Mouse (Mus musculus): ENCODE data around the gene Mb21d2.

The Mb21d2 gene

DNA sequence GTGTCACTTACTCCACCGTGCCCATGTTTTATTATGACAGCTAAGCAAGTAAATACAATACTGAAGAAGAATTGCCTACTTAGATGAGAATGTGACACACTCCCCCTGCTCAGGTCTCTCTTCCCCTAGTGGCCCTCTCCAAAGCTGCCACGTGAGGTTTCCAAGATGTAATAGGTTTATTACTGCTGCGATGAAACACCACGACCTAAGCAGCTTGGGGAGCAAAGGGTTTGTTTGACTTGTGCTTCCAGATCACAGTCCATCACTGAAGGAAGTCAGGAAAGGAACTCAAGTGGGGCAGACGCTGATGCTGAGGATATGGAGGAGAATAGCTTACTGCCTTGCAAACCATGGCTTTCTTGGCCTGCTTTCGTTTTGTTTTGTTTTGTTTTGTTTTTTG is 65.9 kb downstream of the Mb21d2 start:
- no peak for DNase-seq (ENCODE audit: low read depth, low spot score)

GRCm38 (mm10) chr16:28862093-28862492 is 67.4 kb downstream of the Mb21d2 start:
- DNase-seq (ENCODE audit: low read depth, low spot score) = no peak

DNA sequence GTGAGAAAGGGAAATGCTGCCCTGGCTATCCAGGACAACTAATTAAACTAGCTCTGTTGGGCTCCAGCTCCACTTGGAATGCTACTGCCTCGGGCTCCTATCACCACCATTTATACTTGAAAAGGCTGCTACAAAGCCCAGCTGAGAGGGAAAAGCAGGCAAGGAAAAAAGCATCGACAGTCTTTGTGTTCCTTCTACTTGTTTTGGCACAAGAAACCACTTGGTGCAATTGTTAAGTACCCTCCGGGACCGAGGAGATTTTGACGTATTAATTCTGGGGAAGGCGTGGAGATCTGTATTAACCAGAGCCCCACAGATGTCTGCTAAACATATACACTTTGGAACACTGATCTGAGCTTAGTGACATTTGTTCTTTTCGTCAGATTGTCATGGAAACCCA is 69.8 kb downstream of the Mb21d2 start:
- no peak for DNase-seq (ENCODE audit: low read depth, low spot score)

DNA sequence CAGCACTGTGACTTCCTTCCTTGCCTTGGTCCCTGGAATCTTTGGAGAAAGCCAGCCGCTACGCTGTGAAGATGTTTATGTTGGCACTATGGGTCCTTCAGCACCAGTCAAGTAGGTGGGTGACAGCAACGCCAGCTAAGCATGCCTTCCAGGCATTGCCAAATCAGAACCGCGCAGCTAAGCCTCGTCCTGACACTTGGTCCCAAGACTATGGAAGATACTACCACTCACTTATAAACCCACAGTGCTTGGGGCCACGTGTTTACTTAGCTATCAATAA is 70.5 kb downstream of the Mb21d2 start:
- no peak for DNase-seq (ENCODE audit: low read depth, low spot score)

- no peak for DNase-seq (ENCODE audit: low read depth, low spot score)
These were observed 71.1 kb downstream of the Mb21d2 start for GRCm38 (mm10) chr16:28858210-28859008.

DNA sequence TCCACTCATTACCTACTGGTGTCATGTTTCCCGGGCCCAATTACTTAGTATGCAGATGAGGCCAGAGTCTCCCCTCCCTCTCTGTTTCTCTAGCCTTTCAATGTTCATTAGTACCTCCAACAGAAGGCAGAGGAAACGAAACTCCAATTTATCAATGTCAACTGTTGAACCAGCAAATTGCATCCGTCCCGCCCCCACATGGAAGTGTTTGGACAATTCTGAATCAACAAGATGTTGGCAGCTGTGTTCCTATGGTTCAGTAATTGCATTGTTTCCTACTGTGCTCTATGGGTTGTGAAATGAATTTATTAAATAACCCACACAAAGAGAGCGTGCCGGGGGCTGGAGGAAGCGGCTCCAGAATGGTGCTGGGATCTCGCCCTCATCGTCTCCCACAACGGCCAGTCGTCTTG is 78.1 kb downstream of the Mb21d2 start:
- no peak for DNase-seq (ENCODE audit: low read depth, low spot score)

DNA sequence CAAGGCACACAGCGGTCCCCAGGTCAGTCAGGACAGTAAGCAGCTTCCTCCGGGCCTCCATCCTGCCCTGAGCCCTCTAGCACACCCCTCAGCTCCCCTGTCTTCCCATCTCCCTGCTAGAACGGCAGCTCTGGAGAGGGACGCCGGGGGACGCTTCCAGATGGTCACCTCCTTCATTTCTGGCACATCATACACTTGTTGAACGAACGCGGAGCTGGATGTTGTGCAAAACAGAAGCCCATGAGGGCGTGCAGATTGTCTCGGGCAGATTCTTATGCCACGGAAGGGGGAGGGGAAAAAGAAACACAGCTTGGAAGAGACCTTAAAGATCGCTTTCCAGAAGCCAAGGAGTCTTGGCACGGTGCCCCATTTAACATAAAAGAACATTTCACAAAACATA is 78.6 kb downstream of the Mb21d2 start:
- no peak for DNase-seq (ENCODE audit: low read depth, low spot score)

GRCm38 (mm10) chr16:28846123-28846522 is 83.3 kb downstream of the Mb21d2 start:
- DNase-seq (ENCODE audit: low read depth, low spot score) = no peak

DNA sequence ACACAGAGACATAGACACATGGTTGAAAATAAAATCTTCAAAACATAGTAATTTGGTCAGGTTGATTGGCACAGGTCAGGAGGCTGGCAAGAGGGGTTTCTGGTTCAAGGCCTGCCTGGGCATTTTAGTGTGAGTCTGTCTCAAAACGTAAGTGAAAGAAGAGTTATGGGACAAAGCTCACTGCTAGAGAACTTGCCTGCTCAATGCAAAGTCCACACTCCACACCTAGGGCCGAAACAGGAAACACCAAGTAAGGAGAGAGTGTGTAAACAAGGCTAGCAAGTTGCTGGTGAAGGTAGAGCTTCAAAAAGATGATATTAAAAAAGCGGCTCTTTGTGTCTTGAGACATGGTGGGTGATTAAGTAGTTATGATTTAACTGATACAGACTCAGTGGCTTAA is 84.1 kb downstream of the Mb21d2 start:
- no peak for DNase-seq (ENCODE audit: low read depth, low spot score)

GRCm38 (mm10) chr16:28841102-28841501 is 88.4 kb downstream of the Mb21d2 start:
- DNase-seq (ENCODE audit: low read depth, low spot score) = no peak

DNA sequence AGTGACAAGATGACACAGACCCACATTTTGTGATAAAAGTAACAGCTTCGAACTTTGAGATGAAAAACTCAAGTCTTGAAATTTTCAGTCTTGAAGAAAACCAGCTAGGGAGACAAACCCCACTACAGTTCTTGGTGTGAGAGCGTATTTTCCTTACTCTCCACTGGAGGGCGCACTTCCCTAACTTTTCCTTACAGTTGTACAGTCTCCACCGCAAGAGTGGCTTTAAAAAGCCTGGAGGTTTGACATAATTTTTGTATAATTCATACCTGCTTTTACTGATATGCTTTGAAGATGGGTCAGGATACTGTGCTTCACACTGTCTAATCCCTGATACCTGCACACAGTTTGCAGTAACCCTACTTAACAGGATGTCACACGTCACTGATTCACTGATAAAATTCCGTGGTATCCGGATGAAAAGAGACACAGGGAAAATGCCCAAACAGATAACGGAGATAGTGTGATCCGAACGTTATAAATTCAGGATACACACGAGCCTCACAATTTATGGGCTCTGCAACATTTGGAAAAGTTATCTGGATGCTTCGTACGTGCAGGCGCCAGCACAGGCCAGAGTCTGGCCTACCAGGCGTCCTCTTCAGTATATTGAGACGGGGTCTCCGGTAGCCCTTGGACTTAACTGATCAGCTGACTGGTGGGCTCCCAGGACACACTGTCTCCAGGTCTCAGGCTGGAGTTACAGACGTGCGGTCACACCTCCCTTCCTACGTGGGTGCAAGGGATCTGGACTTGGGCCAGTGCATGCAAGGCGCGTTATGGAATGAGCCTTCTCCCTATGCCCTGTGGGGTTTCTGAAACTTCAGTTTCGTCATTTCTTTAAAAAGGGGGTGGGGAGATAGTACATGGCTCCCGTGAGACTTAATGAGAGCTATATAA is 89.1 kb downstream of the Mb21d2 start:
- peak; percentile 4 for DNase-seq (ENCODE audit: low read depth, low spot score)

GRCm38 (mm10) chr16:28839575-28839974 is 89.9 kb downstream of the Mb21d2 start:
- no peak for DNase-seq (ENCODE audit: low read depth, low spot score)

- no peak for DNase-seq (ENCODE audit: low read depth, low spot score)
These were observed 91.5 kb downstream of the Mb21d2 start for GRCm38 (mm10) chr16:28838016-28838415.

DNA sequence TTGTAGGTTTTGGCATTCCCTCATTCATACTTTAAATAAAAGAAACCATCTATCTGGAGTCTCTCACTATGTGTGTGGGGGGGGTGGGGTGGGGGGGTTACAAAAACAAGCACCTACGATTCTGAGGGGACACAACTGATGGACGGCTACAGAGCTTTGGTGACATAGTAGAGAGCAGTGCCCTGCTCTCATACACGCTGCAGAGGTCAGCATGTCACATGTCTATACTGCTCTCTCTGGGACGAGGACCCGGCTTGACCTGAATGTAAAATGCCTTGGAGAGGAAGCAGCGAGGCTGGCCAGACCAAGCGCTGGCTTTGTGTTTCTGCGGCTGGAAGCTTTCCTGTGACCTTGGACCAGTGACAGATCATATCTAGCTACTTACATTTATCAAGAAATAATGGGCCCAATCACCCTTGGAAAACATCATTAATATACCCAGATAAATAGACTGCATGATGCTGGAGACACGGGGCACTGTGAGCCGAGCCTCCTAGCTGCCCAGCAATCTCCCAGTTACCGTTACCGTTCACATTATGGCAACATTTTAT is 97.3 kb downstream of the Mb21d2 start:
- no peak for DNase-seq (ENCODE audit: low read depth, low spot score)

DNA sequence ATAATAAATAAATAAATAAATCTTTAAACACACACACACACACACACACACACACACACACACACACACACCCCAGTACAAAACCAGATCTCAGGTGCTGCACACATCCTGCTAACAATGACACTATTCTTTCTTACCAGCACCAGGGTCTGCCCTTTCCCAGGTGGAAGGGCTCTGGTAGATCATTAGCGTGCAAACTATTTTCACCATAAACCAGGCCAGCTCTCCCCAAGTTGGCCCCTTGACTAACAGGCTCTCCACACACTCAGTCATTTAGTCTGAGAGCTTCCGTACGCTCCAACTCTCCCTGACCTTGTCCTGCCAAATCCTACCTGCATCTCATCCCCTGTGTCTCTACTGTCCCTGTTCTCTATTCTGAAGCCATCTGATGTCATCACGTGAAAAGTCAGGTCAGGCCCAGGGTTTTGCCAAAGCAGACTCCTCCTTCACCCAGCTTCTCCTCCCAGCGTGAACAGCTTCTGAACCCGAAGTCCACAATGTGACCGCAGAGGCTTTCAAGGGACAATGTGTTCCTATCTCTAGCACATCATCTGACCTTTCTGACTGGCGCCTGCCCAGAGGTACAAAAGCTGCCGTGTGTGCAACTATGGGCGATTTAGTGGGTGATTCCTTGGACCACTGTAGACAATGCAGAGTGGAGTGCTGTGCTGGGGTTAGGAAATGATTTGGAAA is 100.1 kb downstream of the Mb21d2 start:
- no peak for DNase-seq (ENCODE audit: low read depth, low spot score)

GRCm38 (mm10) chr16:28824781-28825180 is 104.7 kb downstream of the Mb21d2 start:
- DNase-seq (ENCODE audit: low read depth, low spot score) = no peak

GRCm38 (mm10) chr16:28821774-28822173 is 107.7 kb downstream of the Mb21d2 start:
- DNase-seq (ENCODE audit: low read depth, low spot score) = no peak

- DNase-seq (ENCODE audit: low read depth, low spot score) = no peak
These were observed 110.7 kb downstream of the Mb21d2 start for GRCm38 (mm10) chr16:28818749-28819285.

DNA sequence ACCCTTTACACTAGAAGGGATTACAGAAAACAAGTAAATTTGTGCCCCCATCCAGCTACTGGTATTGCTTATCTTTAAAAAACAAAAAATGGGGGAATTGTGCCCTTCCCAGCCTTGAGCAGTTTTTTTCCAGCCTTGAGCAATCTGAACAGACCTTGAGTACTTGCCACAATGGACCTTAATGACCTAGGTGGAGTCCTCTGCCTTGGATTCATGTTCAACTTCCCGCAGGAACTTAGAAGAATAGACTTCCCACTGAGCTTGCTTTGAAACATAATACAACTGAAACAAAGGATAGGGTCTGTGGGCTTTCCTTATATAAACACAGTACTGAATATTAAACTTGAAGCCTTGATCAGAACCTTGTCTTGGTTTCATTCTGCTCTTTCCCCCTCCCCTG is 116.2 kb downstream of the Mb21d2 start:
- DNase-seq (ENCODE audit: low read depth, low spot score) = no peak

- DNase-seq (ENCODE audit: low read depth, low spot score) = no peak
These were observed 120.4 kb downstream of the Mb21d2 start for GRCm38 (mm10) chr16:28809089-28809488.

GRCm38 (mm10) chr16:28793115-28793514 is 136.4 kb downstream of the Mb21d2 start:
- DNase-seq (ENCODE audit: low read depth, low spot score) = no peak

Measured in A20 (cell line).